Mouse (Mus musculus) lung, embryonic 14.5 days (tissue): ENCODE data around the gene Nme7. TPM values are rescaled to one million over a fixed set of nuclear protein-coding genes. Genes with fewer than 3 reads are reported as not detected.

ENCODE experiments used
- ATAC-seq: fragments of 200-750 bp; cut with Nextera tagmentation; 2 replicates; pipeline ENCODE4 v1.8.0; 2017; ENCODE audit warnings: mild to moderate bottlenecking, moderate TSS enrichment, moderate library complexity; ENCODE audit not compliant: insufficient read depth
- DNase-seq: peaks from one replicate; pipeline ENCODE4 v3.0.0-alpha.2; 2015
- H3K27ac ChIP-seq: fragments of 300-500 bp; sonication (generic); 2 replicates; pipeline ENCODE4 v1.5.1; 2014; ENCODE audit warnings: low read depth, mild to moderate bottlenecking, moderate library complexity
- H3K27me3 ChIP-seq: fragments of 300-500 bp; sonication (generic); 2 replicates; pipeline ENCODE4 v1.6.1; 2014; ENCODE audit warnings: low read length, control low read depth; ENCODE audit not compliant: insufficient read depth
- H3K36me3 ChIP-seq: fragments of 300-500 bp; sonication (generic); 2 replicates; pipeline ENCODE4 v1.6.1; 2014; ENCODE audit warnings: control low read depth; ENCODE audit not compliant: insufficient read depth
- H3K4me1 ChIP-seq: fragments of 300-500 bp; sonication (generic); 2 replicates; pipeline ENCODE4 v1.6.1; 2014; ENCODE audit warnings: antibody characterized with exemption, control low read depth; ENCODE audit not compliant: insufficient read depth
- H3K4me2 ChIP-seq: fragments of 300-500 bp; sonication (generic); 2 replicates; pipeline ENCODE4 v1.6.1; 2014; ENCODE audit warnings: mild to moderate bottlenecking
- H3K4me3 ChIP-seq: fragments of 300-500 bp; sonication (generic); 2 replicates; pipeline ENCODE4 v1.5.1; 2014; ENCODE audit warnings: low read depth, low read length
- H3K9ac ChIP-seq: fragments of 300-500 bp; sonication (generic); 2 replicates; pipeline ENCODE4 v1.6.1; 2014
- H3K9me3 ChIP-seq: fragments of 300-500 bp; sonication (generic); 2 replicates; pipeline ENCODE4 v1.6.1; 2016; ENCODE audit warnings: low read depth, low read length, control low read depth
- CTCF ChIP-seq: IDR thresholded peaks from 2 replicates; pipeline ENCODE4 v1.5.1; 2016; ENCODE audit warnings: antibody characterized with exemption, low read depth
- WGBS: fragments of 180-500 bp; shearing (Covaris S2); extraction: QIAGEN DNeasy Blood & Tissue Kit; methylation state at CpG from one replicate; pipeline ENCODE4 v1.1.7; 2014; 5-methylcytosine and 5-hydroxymethylcytosine counted together
- polyA plus RNA-seq: library from polyadenylated mRNA; unstranded; fragments of >200 nt; fragmentation: Nextera tagmentation; extraction: Ambion mirVana; gene quantifications from 2 replicates; pipeline ENCODE4 v1.2.1, GENCODE M21; 2014

The Nme7 gene
- polyA plus RNA-seq, 1 experiment from 2014 or later, result 32.6 TPM

DNA sequence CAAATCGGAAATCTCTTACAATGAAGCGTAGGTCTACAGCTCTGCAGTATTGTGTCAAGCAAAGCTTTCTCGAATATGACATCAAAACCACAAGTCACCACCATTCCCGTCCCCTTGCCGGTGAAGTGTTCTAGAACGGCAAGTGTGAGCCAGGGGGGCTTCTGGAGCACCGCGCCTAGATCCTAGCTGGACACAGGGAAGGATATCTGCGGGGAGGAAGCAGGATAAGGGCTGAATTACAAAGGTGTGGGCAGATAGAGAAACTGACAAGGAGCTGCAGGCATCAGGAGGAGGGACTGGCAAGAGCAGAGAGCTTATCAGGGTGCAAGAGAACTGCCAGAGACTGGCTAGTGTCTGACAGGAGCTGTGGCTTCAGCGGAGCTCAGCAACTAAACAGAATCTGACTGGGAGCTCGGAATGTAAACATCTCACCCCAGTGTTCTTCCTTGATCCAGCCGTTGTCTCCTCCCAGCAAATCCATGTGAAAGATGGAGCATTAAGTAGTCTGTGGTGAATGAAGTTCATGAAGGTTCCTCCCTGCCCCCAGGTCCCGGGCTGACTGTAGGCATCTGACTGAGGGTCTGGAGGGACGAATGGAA is 15.7 kb downstream of the Nme7 start:
- no peak for TF ChIP-seq CTCF
- H3K4me3 ChIP-seq, result no peak overlapping the region
- H3K27me3 ChIP-seq, result no peaks in the 10 kb centered on the region
- no peaks in the 10 kb centered on the region for H3K4me1 ChIP-seq
- no peak overlapping the region for H3K4me2 ChIP-seq
- DNase-seq, result peak; percentile 67
- H3K9me3 ChIP-seq, result no peaks in the 10 kb centered on the region
- 28% methylated on average over 14 of the region's 14 CpGs for WGBS
- no peak overlapping the region for H3K9ac ChIP-seq
- H3K36me3 ChIP-seq, result no peaks in the 10 kb centered on the region
- no peak overlapping the region for H3K27ac ChIP-seq
- ATAC-seq, result peak; percentile 77

DNA sequence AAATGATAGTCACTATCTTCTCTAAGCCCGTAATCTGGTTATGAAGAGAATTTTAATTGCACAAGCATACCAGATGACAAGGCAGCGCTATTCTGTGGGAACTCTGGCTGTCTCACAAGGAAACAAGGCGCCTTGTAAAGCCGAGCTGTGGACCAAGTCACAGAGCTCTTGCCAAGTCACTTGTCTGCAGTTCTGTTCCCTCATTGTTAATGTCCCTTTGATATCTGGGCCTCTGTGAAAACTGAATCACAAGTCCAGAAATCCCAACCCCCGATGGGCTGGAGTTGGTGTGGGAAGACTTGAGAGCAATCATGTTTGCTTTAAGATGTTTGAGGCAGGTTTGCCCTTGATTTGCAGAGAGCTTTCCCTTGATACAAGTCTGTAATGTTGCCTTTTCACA is 16.8 kb downstream of the Nme7 start:
- Histone ChIP-seq H3K4me1 (no peaks in the 10 kb centered on the region), H3K4me3 (no peak overlapping the region), H3K36me3 (no peaks in the 10 kb centered on the region), H3K27me3 (no peaks in the 10 kb centered on the region), H3K27ac (no peak overlapping the region), H3K9me3 (no peaks in the 10 kb centered on the region), H3K9ac (no peak overlapping the region), H3K4me2 (no peak overlapping the region)
- WGBS, result 57% methylated on average over 5 of the region's 5 CpGs
- TF ChIP-seq CTCF, result no peak
- ATAC-seq (no peak), DNase-seq (peak; percentile 33)

GRCm38 (mm10) chr1:164321408-164321807 is 17.5 kb downstream of the Nme7 start:
- WGBS, result 61% methylated on average over 10 of the region's 10 CpGs
- Histone ChIP-seq H3K27ac (no peak overlapping the region), H3K4me1 (no peaks in the 10 kb centered on the region), H3K9ac (no peak overlapping the region), H3K9me3 (no peaks in the 10 kb centered on the region), H3K27me3 (no peaks in the 10 kb centered on the region), H3K4me2 (no peak overlapping the region), H3K36me3 (no peaks in the 10 kb centered on the region), H3K4me3 (no peak overlapping the region)
- ATAC-seq (no peak), DNase-seq (no peak)
- no peak for TF ChIP-seq CTCF

GRCm38 (mm10) chr1:164322987-164323650 is 19.2 kb downstream of the Nme7 start:
- Histone ChIP-seq H3K4me1 (no peaks in the 10 kb centered on the region; the same call in 1 of the 2 replicates), H3K36me3 (no peaks in the 10 kb centered on the region), H3K27me3 (no peaks in the 10 kb centered on the region), H3K27ac (no peak overlapping the region), H3K9me3 (no peaks in the 10 kb centered on the region), H3K4me3 (no peak overlapping the region), H3K9ac (no peak overlapping the region), H3K4me2 (no peak overlapping the region)
- WGBS, result 31% methylated on average over 8 of the region's 8 CpGs
- ATAC-seq (no peak), DNase-seq (peak; percentile 66)
- TF ChIP-seq CTCF, result no peak

DNA sequence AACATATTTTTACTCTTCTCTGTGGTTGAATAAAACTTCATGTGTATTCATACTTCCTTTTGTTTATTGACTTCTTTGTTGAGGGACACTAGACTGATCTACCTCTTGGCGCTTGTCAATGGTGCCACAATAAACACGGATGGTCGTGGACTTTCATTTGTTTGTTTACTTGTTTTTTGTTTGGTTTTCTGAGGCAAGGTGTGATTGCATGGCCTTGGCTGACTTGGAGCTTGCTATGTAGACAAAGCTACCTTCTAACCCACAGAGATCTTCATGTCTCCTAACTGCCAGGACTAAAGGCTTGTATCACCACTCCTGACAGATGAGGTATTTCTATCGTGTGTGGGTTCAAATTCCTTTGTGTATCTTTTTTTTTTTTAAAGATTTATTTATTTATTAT is 20.3 kb downstream of the Nme7 start:
- Histone ChIP-seq H3K27ac (no peak overlapping the region), H3K4me3 (no peak overlapping the region), H3K9me3 (no peaks in the 10 kb centered on the region), H3K36me3 (no peaks in the 10 kb centered on the region), H3K4me1 (no peaks in the 10 kb centered on the region; the same call in 1 of the 2 replicates), H3K9ac (no peak overlapping the region), H3K4me2 (no peak overlapping the region), H3K27me3 (no peaks in the 10 kb centered on the region)
- TF ChIP-seq CTCF, result no peak
- no peak for ATAC-seq
- WGBS, result 76% methylated on average over 4 of the region's 4 CpGs
- DNase-seq, result no peak

- Histone ChIP-seq H3K9ac (no peak overlapping the region), H3K27ac (no peak overlapping the region), H3K27me3 (no peaks in the 10 kb centered on the region), H3K9me3 (no peaks in the 10 kb centered on the region), H3K36me3 (no peaks in the 10 kb centered on the region), H3K4me2 (no peak overlapping the region), H3K4me3 (no peak overlapping the region), H3K4me1 (no peaks in the 10 kb centered on the region; the same call in 1 of the 2 replicates)
- no peak for ATAC-seq
- TF ChIP-seq CTCF, result no peak
- DNase-seq, result peak; percentile 39
- WGBS, result 60% methylated on average over 2 of the region's 2 CpGs
Measured at GRCm38 (mm10) chr1:164324878-164325277, 21.0 kb downstream of the Nme7 start.

GRCm38 (mm10) chr1:164326600-164327155 is 22.8 kb downstream of the Nme7 start:
- H3K36me3 ChIP-seq, result 0 out of 2 replicates have a peak, but pooled peaks cover 3% of the 10 kb centered on the region
- no peak overlapping the region for H3K9ac ChIP-seq
- no peak overlapping the region for H3K4me3 ChIP-seq
- peak; percentile 86 for ATAC-seq
- H3K27ac ChIP-seq, result peak overlapping the region; percentile 30; the same call in 1 of the 2 replicates
- H3K27me3 ChIP-seq, result no peaks in the 10 kb centered on the region
- no peaks in the 10 kb centered on the region for H3K9me3 ChIP-seq
- no peak for TF ChIP-seq CTCF
- no peaks in the 10 kb centered on the region; the same call in 1 of the 2 replicates for H3K4me1 ChIP-seq
- no peak overlapping the region for H3K4me2 ChIP-seq
- DNase-seq, result peak; percentile 69
- 43% methylated on average over 6 of the region's 6 CpGs for WGBS
